Mouse (Mus musculus): ENCODE measurements around the gene Scly. TPM values are rescaled to one million over a fixed set of nuclear protein-coding genes. Genes with fewer than 3 reads are reported as not detected.

Gene Scly
- polyA plus RNA-seq, 1 experiment from 2014 or later = 21.2 TPM

Other genes starting within 250 kb of the Scly start
- 1.3 and 2.9 TPM in 2 replicates for gene Rbm44, start 153.2 kb upstream of the Scly start, polyA plus RNA-seq (2016; fragmentation: Nextera tagmentation; extraction: Ambion mirVana)
- gene Ramp1, start 118.5 kb upstream of the Scly start, polyA plus RNA-seq (2016; fragmentation: Nextera tagmentation; extraction: Ambion mirVana) = 16.8 and 24.9 TPM in 2 replicates
- gene Ube2f, start 48.0 kb upstream of the Scly start, polyA plus RNA-seq (2016; fragmentation: Nextera tagmentation; extraction: Ambion mirVana) = 76.9 and 82.8 TPM in 2 replicates
- 0.07 and 0.16 TPM in 2 replicates for gene Espnl, start 23.7 kb downstream of the Scly start, polyA plus RNA-seq (2016; fragmentation: Nextera tagmentation; extraction: Ambion mirVana)
- 33.1 and 51.1 TPM in 2 replicates for gene Klhl30, start 52.7 kb downstream of the Scly start, polyA plus RNA-seq (2016; fragmentation: Nextera tagmentation; extraction: Ambion mirVana)
- 2.2 TPM in 2 replicates for gene Erfe, start 68.1 kb downstream of the Scly start, polyA plus RNA-seq (2016; fragmentation: Nextera tagmentation; extraction: Ambion mirVana)
- gene Ilkap, start 100.5 kb downstream of the Scly start, polyA plus RNA-seq (2016; fragmentation: Nextera tagmentation; extraction: Ambion mirVana) = 132 and 152 TPM in 2 replicates
- 70.6 and 74.2 TPM in 2 replicates for gene Hes6, start 115.7 kb downstream of the Scly start, polyA plus RNA-seq (2016; fragmentation: Nextera tagmentation; extraction: Ambion mirVana)
- 3.2 and 4.9 TPM in 2 replicates for gene Per2, start 161.0 kb downstream of the Scly start, polyA plus RNA-seq (2016; fragmentation: Nextera tagmentation; extraction: Ambion mirVana)
- gene Traf3ip1, start 196.3 kb downstream of the Scly start, polyA plus RNA-seq (2016; fragmentation: Nextera tagmentation; extraction: Ambion mirVana) = 6.1 and 7.3 TPM in 2 replicates
- 9.0 and 11.1 TPM in 2 replicates for gene Asb1, start 242.2 kb downstream of the Scly start, polyA plus RNA-seq (2016; fragmentation: Nextera tagmentation; extraction: Ambion mirVana)